Mouse (Mus musculus): Measurements from ENCODE around the gene Plau. TPM values are rescaled to one million over a fixed set of nuclear protein-coding genes. Genes with fewer than 3 reads are reported as not detected.

Gene Plau
- polyA plus RNA-seq, 1 experiment from 2014 or later = 0.47 TPM

- H3K27ac ChIP-seq = no peak overlapping the region
- no peaks in the 10 kb centered on the region for H3K36me3 ChIP-seq
- H3K4me1 ChIP-seq (replicated peaks) = no peaks in the 10 kb centered on the region
- WGBS = 89% methylated on average over 5 of the region's 5 CpGs
- H3K27me3 ChIP-seq (ENCODE audit: insufficient read depth, poor library complexity, severe bottlenecking) = no peaks in the 10 kb centered on the region
- H3K4me3 ChIP-seq = no peak overlapping the region
- no peaks in the 10 kb centered on the region for H3K9me3 ChIP-seq
- DNase-seq (ENCODE audit: low spot score) = no peak
Measured at GRCm38 (mm10) chr14:20861559-20861958, 25.1 kb downstream of the Plau start.

- H3K36me3 ChIP-seq = no peaks in the 10 kb centered on the region
- no peak for DNase-seq (ENCODE audit: low spot score)
- H3K4me1 ChIP-seq (replicated peaks) = no peaks in the 10 kb centered on the region
- H3K27ac ChIP-seq = no peak overlapping the region
- H3K9me3 ChIP-seq = no peaks in the 10 kb centered on the region
- WGBS = 77% methylated on average over 6 of the region's 6 CpGs
- no peak overlapping the region for H3K4me3 ChIP-seq
- H3K27me3 ChIP-seq (ENCODE audit: insufficient read depth, poor library complexity, severe bottlenecking) = no peaks in the 10 kb centered on the region
Measured at GRCm38 (mm10) chr14:20863306-20864065, 27.0 kb downstream of the Plau start.

- DNase-seq (ENCODE audit: low spot score) = no peak
- no peaks in the 10 kb centered on the region for H3K36me3 ChIP-seq
- H3K9me3 ChIP-seq = no peaks in the 10 kb centered on the region
- H3K27me3 ChIP-seq (ENCODE audit: insufficient read depth, poor library complexity, severe bottlenecking) = no peaks in the 10 kb centered on the region
- H3K27ac ChIP-seq = no peak overlapping the region
- no peaks in the 10 kb centered on the region for H3K4me1 ChIP-seq (replicated peaks)
- no peak overlapping the region for H3K4me3 ChIP-seq
- WGBS = 71% methylated on average over 4 of the region's 4 CpGs
Measured at GRCm38 (mm10) chr14:20864192-20864591, 27.7 kb downstream of the Plau start.

GRCm38 (mm10) chr14:20865604-20866003, 29.1 kb downstream of the Plau start:
- no peaks in the 10 kb centered on the region for H3K36me3 ChIP-seq

GRCm38 (mm10) chr14:20866365-20866764, 29.9 kb downstream of the Plau start:
- no peaks in the 10 kb centered on the region for H3K27me3 ChIP-seq (ENCODE audit: insufficient read depth, poor library complexity, severe bottlenecking)
- no peak for DNase-seq (ENCODE audit: low spot score)
- H3K36me3 ChIP-seq = no peaks in the 10 kb centered on the region
- no peaks in the 10 kb centered on the region for H3K4me1 ChIP-seq (replicated peaks)
- H3K4me3 ChIP-seq = no peak overlapping the region
- H3K9me3 ChIP-seq = no peaks in the 10 kb centered on the region
- H3K27ac ChIP-seq = no peak overlapping the region
- 90% methylated on average over 7 of the region's 7 CpGs for WGBS

More at GRCm38 (mm10) chr14:20865604-20866003, 29.1 kb downstream of the Plau start:
- Histone ChIP-seq H3K27me3 (ENCODE audit: insufficient read depth, poor library complexity, severe bottlenecking) (no peaks in the 10 kb centered on the region), H3K4me3 (no peak overlapping the region), H3K9me3 (no peaks in the 10 kb centered on the region), H3K4me1 (replicated peaks) (no peaks in the 10 kb centered on the region), H3K27ac (no peak overlapping the region)
- DNase-seq (ENCODE audit: low spot score) = no peak
- 90% methylated on average over 8 of the region's 8 CpGs for WGBS

GRCm38 (mm10) chr14:20870110-20870509, 33.6 kb downstream of the Plau start:
- Histone ChIP-seq H3K27me3 (ENCODE audit: insufficient read depth, poor library complexity, severe bottlenecking) (no peaks in the 10 kb centered on the region), H3K4me3 (no peak overlapping the region), H3K36me3 (no peaks in the 10 kb centered on the region), H3K4me1 (replicated peaks) (no peaks in the 10 kb centered on the region), H3K9me3 (no peaks in the 10 kb centered on the region), H3K27ac (no peak overlapping the region)
- WGBS = 91% methylated on average over 3 of the region's 3 CpGs
- no peak for DNase-seq (ENCODE audit: low spot score)

- H3K36me3 ChIP-seq = no peaks in the 10 kb centered on the region
- H3K4me1 ChIP-seq (replicated peaks) = no peaks in the 10 kb centered on the region
- 73% methylated on average over 1 of the region's 1 CpGs for WGBS
- no peak for DNase-seq (ENCODE audit: low spot score)
- no peak overlapping the region for H3K27ac ChIP-seq
- no peak overlapping the region for H3K4me3 ChIP-seq
- H3K9me3 ChIP-seq = no peaks in the 10 kb centered on the region
- no peaks in the 10 kb centered on the region for H3K27me3 ChIP-seq (ENCODE audit: insufficient read depth, poor library complexity, severe bottlenecking)
Measured at GRCm38 (mm10) chr14:20871495-20871894, 35.0 kb downstream of the Plau start.

- Histone ChIP-seq H3K4me1 (replicated peaks) (no peaks in the 10 kb centered on the region), H3K27me3 (ENCODE audit: insufficient read depth, poor library complexity, severe bottlenecking) (no peaks in the 10 kb centered on the region), H3K36me3 (no peaks in the 10 kb centered on the region), H3K4me3 (no peak overlapping the region), H3K9me3 (no peaks in the 10 kb centered on the region), H3K27ac (no peak overlapping the region)
- DNase-seq (ENCODE audit: low spot score) = peak; percentile 83
- WGBS = 2% methylated on average over 8 of the region's 8 CpGs
Measured at GRCm38 (mm10) chr14:20873307-20873706, 36.8 kb downstream of the Plau start.

GRCm38 (mm10) chr14:20873931-20874330, 37.5 kb downstream of the Plau start:
- DNase-seq (ENCODE audit: low spot score) = no peak
- 48% methylated on average over 6 of the region's 6 CpGs for WGBS
- Histone ChIP-seq H3K36me3 (no peaks in the 10 kb centered on the region), H3K27ac (no peak overlapping the region), H3K9me3 (no peaks in the 10 kb centered on the region), H3K4me1 (replicated peaks) (no peaks in the 10 kb centered on the region), H3K4me3 (no peak overlapping the region), H3K27me3 (ENCODE audit: insufficient read depth, poor library complexity, severe bottlenecking) (no peaks in the 10 kb centered on the region)

- H3K27ac ChIP-seq = peak overlapping the region; percentile 70
Measured at GRCm38 (mm10) chr14:20884691-20885090, 48.2 kb downstream of the Plau start.

GRCm38 (mm10) chr14:20885091-20885888, 48.8 kb downstream of the Plau start:
- 38% methylated on average over 10 of the region's 10 CpGs for WGBS
- peaks cover 24% of the 10 kb centered on the region for H3K4me1 ChIP-seq (replicated peaks)
- no peak overlapping the region for H3K4me3 ChIP-seq
- no peaks in the 10 kb centered on the region for H3K27me3 ChIP-seq (ENCODE audit: insufficient read depth, poor library complexity, severe bottlenecking)
- H3K36me3 ChIP-seq = no peaks in the 10 kb centered on the region
- H3K27ac ChIP-seq = peak overlapping the region; percentile 70
- H3K9me3 ChIP-seq = no peaks in the 10 kb centered on the region
- DNase-seq (ENCODE audit: low spot score) = peak; percentile 5

More at GRCm38 (mm10) chr14:20884691-20885090, 48.2 kb downstream of the Plau start:
- no peaks in the 10 kb centered on the region for H3K9me3 ChIP-seq
- no peaks in the 10 kb centered on the region for H3K36me3 ChIP-seq
- peaks cover 24% of the 10 kb centered on the region for H3K4me1 ChIP-seq (replicated peaks)
- DNase-seq (ENCODE audit: low spot score) = no peak
- H3K4me3 ChIP-seq = no peak overlapping the region
- 81% methylated on average over 5 of the region's 5 CpGs for WGBS
- no peaks in the 10 kb centered on the region for H3K27me3 ChIP-seq (ENCODE audit: insufficient read depth, poor library complexity, severe bottlenecking)

GRCm38 (mm10) chr14:20886266-20886665, 49.8 kb downstream of the Plau start:
- H3K4me3 ChIP-seq = no peak overlapping the region
- no peaks in the 10 kb centered on the region for H3K27me3 ChIP-seq (ENCODE audit: insufficient read depth, poor library complexity, severe bottlenecking)
- no peaks in the 10 kb centered on the region for H3K9me3 ChIP-seq
- H3K27ac ChIP-seq = peak overlapping the region; percentile 50; the same call in 1 of the 2 replicates
- DNase-seq (ENCODE audit: low spot score) = peak; percentile 5
- peaks cover 24% of the 10 kb centered on the region for H3K4me1 ChIP-seq (replicated peaks)
- H3K36me3 ChIP-seq = no peaks in the 10 kb centered on the region
- 34% methylated on average over 4 of the region's 4 CpGs for WGBS

- DNase-seq (ENCODE audit: low spot score) = no peak
- H3K4me3 ChIP-seq = no peak overlapping the region
- WGBS = 85% methylated on average over 7 of the region's 7 CpGs
- H3K4me1 ChIP-seq (replicated peaks) = peaks cover 33% of the 10 kb centered on the region
- no peaks in the 10 kb centered on the region for H3K36me3 ChIP-seq
- no peak overlapping the region for H3K27ac ChIP-seq
- no peaks in the 10 kb centered on the region for H3K9me3 ChIP-seq
- no peaks in the 10 kb centered on the region for H3K27me3 ChIP-seq (ENCODE audit: insufficient read depth, poor library complexity, severe bottlenecking)
Measured at GRCm38 (mm10) chr14:20887541-20888085, 51.2 kb downstream of the Plau start.
